Mouse (Mus musculus) B cell, adult 2 months (primary cell): Measurements from ENCODE around the gene Cdh4.

Experiments
- DNase-seq, 2 experiments: peaks; one replicate each; pipeline ENCODE4 v3.0.0; 2022

The Cdh4 gene

DNA sequence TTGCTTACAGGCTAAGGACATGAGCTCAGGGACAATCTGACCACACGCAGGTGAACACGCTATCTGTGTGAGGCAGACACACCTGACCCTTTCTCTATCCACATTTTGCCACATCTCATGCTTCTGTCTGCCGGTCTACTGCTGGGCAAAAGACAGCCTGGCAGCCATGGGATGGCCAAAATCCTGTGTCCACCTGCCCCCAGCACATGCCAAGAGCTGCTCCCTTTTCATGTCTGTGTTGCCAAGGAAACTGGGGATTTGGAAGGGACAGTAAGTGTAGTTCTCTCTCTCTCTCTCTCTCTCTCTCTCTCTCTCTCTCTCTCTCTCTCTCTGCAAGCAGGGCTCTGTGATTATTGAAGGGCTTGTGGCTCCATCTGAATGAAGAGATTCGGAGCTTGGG, 98.9 kb downstream of the Cdh4 start:
- no peak for DNase-seq

DNA sequence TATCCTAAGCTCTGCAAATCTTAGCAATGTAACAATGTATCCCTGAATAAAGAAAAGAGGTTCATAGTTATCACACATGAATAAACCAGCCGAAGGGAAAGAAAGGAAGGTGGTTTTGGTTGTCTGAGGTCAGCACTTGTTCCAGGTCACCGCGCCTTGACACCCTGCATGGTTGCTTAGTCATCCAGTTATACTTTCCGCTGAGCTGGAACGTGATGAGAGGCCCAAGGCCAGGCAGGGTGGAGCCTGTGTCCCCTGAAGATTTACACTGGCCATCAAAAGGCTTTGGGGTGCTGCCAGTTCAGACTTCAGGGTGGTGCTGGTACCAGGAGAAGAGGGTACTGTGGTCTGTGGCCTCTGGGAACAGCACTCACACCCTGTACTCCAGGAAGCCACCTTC, 105.4 kb downstream of the Cdh4 start:
- DNase-seq: no peak

DNA sequence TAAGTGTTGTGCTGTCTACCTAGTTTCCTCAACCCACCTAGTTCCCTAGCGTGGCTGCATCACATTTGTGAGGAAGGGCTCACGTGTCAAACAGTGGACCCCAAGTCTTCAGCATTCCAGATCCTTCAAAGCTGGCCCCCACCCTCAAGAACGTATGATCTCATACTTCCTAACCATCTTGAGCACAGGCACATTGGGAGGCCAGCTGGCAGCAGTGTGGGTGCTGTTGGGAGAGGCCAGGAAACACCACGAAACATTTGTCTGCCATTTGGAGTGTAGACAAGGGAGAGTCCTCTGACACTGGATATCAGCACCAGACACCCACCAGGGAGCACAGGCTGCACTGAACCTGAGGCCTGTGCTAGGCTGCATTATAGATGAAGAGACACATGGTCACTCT, 113.7 kb downstream of the Cdh4 start:
- DNase-seq: no peak

DNA sequence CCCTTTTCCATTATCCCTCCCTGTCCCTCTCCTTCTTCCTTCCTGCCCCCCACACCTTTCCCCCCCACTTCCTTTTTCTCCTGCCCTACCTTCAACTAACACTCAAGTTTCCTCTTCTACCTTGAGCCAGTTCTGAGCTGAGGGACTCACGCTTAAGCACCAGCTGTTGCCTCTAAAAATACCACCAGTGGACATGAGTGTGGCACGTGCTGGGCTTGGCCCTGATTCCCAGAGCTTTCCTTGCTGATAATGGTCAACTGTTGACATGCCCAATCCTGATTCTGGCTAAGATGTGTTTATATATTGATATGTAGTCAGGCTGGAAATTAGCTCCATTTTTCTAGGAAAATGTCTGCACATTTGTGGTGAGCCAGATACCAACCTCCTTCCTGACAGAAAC, 120.1 kb downstream of the Cdh4 start:
- DNase-seq: no peak

DNA sequence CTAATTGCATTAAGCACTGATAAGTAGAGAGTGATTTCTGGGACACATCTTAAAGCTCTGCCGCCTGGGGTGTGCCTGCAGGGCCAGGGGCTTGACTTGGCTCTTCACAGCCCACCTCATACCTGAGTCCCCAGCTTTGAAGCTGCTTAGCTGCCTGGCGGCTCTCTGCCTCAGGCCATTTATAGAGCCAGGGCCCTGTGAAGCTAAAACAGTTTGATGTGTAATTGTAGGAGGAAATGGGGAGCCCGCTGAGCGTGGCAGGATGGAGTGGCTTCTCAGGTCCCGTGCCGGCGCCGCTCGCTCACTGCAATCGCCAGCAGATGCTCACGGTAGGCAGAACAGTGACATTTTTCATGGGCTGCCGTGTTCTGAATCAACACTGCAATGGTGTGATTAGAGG, 123.4 kb downstream of the Cdh4 start:
- no peak for DNase-seq

DNA sequence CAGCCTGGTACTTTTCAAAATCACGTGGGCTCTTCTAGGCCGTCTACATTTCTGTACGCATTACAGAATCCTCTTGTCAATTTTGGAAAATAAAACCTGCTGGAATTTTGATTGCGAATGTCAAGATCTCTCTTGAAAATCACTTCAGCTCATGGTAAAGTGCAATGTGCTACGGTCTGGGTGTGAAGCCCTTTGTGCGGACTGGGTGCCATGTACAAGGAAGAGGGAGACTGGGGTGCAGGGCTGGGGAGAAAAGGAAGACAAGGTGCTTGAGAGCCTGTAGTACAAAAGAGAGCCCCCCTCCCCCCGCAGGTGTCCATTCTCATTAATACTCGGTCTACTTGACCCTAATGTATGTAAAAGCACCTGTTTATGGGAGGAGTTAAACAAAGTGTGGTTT, 125.7 kb downstream of the Cdh4 start:
- no peak for DNase-seq

DNA sequence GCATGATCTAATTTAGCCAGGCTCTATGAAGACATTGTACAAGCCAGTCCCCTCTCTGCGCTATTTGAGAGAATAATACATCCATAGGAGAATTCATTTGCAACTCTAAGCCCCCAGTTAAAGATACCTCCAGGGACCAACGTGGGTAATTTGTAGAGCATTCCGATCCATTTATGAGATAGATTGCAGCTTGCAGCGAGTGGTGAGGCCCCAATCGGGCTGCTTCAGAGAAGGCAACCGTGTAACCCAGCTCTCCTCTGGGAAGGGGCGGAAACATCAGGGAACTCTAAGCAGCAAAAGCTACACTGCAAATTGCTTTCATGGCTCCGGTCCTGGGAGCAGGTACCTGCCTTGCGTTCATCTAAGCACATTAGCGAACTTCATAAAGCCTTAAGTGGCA, 126.9 kb downstream of the Cdh4 start:
- DNase-seq: no peak

DNA sequence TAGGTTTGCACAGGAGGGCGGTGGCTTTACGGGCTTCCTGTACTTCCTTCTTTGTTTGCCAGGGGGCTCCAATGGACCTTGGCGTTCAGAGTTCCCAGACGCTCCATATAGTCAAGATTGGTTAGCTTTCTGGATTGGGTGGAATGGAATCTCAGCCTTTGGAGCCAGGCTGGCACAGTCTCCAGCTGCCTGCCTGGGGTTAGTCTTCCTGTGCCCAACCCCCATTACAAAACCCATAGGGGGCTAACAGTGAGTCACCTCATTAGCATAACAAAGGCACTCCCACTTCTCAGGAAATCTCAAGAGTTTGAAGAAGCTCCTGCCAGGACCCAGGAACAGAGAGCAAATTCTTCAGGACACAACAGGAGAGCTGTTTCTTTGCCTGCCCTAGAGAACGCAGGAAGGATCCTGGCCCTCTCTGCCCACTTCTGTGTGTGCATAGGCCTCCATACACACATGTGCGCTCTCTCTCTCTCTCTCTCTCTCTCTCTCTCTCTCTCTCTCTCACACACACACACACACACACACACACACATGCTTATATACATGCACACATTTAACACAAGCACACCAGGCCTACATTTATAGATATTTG, 129.0 kb downstream of the Cdh4 start:
- no peak for DNase-seq

DNA sequence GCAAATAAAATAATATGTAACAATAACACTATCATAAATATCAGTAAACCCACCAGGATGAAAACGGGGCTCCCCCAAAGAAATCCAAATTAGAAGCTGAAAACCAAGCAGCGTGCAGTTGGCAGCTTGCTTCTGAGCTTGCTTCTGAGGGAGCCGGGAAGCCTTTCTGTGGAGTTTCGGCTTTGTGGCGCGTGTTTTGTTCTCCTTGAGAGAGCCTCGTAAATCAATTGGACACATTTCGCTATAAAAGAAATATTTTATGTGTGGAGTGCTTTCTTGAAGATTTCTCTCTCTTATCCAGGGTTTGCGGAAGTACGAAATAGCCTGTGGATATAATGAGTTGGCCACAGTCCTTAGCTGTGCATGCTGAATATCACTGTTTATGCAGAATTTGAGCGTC, 131.1 kb downstream of the Cdh4 start:
- no peak for DNase-seq

DNA sequence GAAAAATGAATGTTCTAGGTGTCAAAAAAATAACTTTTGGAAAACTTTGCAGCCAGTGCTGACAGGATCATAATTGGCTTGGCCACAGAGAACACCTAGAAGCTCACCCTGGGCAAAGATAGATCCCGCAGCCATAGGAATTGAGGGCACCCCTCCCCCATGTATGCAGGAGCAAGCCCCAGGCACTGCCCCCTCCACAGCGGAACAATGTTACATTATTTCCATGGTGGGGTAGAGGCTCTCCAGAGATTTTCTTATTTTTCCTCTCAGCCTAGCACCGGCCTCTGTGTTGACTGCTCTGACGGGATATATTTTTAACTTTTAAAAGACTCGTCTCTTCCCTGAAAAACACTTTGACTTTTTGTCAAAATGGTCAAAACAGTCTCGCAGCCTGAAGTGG, 131.6 kb downstream of the Cdh4 start:
- no peak for DNase-seq

DNA sequence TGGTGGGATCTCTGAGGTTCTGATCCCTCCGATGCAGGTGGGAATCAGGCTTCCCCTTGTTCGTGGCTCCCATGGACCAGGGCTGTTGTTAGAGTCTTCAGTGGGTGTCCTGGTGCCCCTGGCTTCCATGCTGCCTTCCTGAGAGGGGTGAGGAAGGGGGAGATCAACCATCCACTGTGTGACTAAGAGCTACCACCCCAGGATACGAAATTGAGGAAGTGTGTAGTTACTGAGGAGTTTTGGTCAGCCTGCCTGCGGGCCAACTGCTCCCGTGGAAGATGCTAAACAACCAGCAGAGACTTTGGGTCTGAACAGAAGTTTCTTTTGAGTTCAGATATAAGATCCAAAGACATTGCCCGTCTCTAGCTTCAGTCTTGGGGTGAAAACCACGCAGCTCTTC, 133.4 kb downstream of the Cdh4 start:
- DNase-seq: no peak

DNA sequence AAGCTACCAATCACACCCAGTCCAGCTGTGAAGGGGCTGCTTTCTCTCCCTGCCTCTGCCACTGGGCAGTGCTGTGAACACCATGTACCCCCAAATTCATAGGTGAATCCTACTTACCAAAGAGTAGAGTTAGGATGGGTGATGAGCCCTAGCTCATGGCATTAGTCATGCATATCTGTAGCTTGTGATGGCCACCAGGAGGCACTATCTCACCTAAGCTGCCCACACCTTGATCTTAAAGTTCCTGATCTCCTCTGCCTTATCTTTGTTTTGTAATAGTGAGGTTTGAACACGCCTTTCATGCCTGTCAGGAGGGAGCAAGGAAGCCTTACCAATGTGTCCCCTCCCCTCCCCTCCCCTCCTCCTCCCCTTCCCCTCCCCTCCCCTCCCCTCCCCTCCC, 134.0 kb downstream of the Cdh4 start:
- no peak for DNase-seq

DNA sequence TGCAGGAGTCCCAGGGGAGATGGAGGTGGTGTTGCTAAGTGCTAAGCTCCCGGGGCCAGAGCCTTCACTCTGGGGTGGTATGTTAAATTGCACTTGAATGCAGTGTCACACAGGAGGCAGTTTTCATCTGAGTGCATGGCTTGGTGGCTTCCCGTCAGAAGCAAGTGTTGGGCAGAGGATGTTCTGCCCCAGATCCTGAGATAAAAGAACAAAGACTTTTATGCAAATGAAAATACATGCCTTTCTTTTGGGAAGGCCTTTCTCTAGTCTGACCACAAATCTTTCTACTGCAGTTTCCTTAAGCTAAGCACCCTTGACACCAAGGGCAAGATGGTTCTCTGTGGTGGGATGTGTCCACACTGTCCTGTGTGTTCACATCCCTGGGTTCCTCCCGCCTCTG, 136.1 kb downstream of the Cdh4 start:
- DNase-seq: no peak

DNA sequence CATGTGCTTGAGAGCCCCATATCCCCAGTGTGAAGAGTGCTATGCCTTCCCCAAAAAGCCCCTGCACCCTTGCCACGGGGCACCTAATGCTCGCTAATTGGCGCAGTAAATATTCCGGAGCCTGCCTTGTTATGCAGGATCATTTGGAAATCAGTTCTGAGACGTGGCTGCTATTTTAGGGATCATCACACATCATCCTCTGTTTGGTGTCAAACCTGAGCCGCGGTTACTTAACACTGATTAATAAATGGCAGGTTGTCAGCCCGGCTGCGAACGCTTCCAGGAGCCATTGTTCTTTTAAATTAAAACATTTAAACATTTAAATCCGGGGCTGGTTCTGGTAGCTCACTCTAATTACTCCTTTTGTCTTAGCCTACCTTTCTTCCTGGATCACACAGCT, 136.6 kb downstream of the Cdh4 start:
- no peak for DNase-seq

DNA sequence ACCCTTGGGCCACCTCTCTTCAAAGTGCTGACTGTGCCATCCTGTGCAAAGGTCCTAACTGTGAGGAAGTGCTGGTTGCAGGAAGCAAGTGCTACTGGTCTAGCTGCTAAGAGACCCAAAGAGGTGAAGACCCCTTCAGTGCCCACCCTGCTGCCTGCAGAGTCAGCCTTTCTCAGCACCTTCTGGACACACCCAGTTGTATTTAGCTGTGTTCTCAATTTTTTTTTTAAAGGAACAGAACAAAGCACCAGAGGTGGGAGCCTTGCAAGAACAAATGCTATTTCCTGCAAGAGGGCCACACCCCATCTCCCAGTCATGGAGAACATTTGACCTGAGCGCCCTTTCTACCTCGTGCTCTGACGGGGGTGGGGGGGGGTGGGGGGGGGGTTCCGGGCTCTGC, 138.2 kb downstream of the Cdh4 start:
- DNase-seq: no peak

DNA sequence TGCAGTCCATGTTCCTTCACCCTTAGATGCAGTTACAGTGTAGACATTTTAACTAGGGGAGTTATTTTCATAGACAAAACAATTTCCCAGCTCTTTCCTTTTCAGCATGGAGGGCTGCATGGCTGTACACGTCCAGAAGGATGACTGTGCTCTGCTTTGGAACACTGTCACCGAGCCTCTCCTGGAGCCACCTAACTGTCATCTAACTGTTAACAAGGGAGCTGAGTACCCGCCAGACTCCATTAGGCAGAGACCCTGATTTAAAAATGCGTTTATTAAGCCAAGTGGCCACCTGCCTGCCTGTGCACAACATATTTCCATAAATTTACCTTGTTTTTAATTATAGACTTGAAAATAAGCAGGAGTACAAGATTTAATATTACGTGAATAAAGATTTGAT, 138.8 kb downstream of the Cdh4 start:
- DNase-seq: no peak

DNA sequence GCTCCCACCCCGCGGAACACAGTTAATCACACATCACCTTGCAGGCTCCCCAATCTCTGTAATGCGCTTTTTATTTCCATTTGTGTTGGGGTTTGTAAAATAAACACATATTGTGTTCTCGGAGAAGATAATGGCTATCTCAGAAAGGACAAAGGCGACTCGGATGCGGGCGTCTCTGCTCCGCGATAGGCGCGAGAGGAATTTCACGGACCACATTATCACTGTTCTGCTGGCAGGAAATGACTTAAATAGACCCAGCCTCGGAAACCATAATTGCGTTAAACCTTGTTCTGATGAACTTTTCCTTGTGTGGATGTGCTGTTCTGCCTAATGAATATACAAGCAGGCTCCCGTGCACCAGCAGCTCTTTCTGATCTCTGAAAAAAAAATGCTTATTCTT, 140.7 kb downstream of the Cdh4 start:
- DNase-seq: no peak

DNA sequence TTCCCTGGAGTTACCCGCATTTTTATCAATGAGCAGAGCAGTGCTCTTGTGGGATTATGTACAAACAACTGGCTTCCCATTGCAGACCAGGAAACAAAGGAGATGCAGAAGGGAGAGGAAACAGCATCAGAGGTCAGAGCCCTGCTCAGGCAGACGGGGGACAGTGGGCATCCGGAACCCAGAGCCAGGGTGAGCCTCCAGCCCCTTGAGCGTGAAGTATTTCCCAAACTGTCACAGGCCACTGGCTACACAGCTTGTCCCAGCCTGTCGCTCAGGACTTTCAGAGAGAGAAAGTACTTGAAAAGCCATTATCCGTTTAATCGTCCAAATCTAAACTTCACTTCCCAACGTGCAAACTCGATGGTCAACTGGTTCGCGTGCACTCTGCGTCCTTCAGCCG, 142.4 kb downstream of the Cdh4 start:
- DNase-seq: no peak

DNA sequence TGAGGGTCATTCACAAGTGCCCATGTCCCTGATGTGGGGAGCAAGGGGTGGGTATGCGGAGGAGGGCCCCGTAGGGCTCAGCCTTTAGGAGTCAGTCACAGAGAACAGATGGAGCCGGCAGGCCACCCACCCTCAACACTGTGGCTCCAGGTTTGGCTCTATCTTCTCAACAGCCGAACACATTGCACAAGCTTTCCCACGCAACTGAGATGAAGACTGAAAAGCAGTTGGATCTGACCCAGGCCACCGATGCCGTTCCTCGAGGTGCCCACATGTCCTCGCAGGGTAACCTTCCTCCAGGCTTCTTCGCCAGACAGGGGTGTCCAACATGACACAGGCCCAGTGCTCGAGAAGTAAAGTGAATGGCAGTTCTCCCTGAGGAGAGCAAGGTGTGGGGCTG, 144.2 kb downstream of the Cdh4 start:
- no peak for DNase-seq

DNA sequence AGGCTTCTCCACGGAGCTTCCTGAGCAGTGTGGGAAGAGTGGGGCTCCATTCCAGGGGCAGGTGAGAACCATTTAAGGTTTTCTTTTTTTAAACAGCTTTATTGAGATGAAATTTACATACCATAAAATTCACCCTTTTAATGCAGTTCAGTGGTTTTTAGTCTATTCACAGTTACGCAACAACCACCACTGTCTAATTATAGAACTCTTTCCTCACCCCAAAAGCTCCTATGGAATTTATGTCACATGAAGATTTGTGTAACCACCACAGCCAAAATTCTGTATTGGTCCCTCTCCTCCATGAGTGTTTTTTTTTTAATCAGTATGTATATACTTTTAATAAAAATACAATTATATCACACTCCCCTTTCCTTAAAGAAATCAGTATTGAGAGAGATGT, 144.8 kb downstream of the Cdh4 start:
- no peak for DNase-seq

DNA sequence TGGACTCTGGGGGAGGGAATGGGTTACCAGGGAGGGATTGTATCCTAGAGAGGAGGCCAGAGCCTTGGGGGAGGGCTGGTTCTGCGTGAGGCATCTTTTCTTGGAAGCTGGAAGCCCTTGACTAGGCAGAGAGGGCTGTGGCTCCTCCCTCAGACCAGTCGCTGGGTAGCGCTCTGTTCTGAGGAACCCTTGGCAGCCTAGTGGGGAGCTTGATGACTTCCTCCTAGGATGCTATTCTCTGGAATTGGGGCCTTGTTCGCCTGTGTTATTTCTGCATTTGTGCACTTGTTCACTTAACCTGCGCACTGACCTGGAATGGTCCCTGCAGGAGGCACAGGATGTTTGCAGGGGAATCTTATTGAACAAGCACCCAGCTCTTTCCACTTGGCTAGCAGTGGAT, 149.4 kb downstream of the Cdh4 start:
- no peak for DNase-seq

DNA sequence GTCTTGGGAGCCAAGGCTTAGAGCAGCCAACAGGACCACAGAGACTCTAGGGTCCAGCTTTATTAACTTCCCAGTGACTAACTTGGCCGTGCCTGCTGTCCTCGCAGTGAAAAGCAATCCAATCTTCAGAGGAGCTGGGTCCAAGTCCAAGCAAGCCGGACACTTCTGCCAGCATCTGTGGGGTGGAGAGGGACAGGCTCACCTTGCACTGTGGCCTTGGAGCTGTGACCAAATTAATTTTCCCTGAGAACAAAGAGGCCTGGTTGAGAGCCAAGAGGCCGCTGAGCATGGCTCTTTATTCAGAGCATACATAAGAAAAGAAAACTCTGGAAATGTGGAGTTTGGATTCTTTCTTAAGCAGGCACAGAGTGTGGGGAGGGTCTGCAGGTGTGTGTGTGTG, 152.8 kb downstream of the Cdh4 start:
- no peak for DNase-seq

DNA sequence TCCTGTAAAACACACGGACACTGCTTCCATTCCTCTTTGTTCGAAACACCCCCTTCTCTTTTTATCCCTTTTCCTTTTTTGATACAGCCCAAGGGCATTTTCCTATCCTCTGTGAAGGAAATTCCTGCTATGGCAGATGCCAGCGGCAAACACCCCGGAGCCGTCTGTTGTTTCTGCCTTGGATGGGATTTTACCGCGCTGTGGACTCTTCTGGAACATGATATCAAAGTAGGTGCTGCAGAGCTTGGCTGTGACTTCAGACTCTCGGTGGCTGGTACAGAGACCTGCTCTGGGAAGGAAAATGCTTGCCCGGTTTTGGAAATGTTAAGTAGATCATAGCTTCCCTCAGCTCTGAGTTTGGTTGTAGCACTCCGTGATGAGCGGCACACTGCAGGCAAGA, 156.7 kb downstream of the Cdh4 start:
- no peak for DNase-seq

DNA sequence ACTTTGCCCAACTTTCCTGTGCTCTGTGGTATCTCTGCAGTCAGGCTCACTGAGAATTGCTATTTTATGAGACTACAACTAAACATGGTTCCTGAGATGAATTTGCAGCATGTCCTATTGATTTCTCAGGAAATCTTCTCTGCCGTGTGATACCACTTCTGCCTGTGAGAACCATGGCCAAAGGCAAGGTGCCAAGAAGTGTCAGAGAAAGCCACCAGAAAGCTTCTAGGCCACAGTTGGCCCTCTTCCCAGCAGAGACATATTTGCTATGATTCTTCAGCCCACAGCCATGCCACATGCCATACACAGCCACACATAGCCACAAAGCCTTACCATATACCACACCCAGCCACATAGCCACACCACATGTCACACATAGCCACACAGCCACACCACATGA, 157.7 kb downstream of the Cdh4 start:
- DNase-seq: no peak

DNA sequence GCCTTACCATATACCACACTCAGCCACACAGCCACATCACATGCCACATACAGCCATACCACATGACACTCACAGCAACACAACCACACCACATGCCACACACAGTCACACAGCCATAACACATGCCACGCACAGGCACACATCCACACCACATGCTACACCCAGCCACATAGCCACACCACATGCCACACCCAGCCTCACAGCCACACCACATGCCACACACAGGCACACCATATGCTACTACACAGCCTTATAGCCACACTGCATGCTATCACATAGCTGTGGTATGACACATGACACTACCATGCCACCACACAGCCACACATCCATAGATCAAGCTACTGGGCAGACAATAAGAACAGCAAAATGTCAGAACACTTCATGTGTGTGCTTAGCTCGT, 158.1 kb downstream of the Cdh4 start:
- DNase-seq: no peak

DNA sequence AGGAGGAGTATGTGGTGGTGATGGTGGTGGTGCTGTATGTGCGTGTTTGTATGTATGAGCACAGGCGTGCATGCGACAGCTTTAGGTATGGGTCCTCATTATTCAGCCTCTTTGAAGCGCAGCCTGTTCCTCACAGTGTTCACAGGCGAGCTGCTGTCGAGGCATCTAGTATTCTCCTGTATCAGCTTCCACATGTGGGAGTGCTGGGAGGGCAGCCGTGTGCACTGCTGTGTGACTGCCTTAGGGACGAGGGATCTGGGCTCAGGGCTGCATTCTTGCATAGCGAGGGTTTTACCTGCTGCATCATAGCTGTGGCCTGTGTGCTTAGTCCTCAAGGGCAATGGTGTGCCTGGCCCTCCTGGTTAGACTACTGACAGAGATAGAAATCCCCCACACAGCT, 158.9 kb downstream of the Cdh4 start:
- DNase-seq: no peak
